Mouse (Mus musculus): Measurements from ENCODE around the gene Sept9. TPM values are rescaled to one million over a fixed set of nuclear protein-coding genes. Genes with fewer than 3 reads are reported as not detected.

Sept9 gene
- polyA plus RNA-seq, 1 experiment: 45.3 TPM

- TF ChIP-seq CTCF (IDR thresholded peaks at IDR 0.05; ENCODE audit: extremely low read depth, insufficient read depth, insufficient read length, insufficient replicate concordance) (no peak), POLR2A (IDR thresholded peaks at IDR 0.05; ENCODE audit: low read depth, low read length) (no peak)
- Histone ChIP-seq H3K36me3 (ENCODE audit: control insufficient read depth, insufficient read depth, low read length) (no peaks in the 10 kb centered on the region), H3K27ac (ENCODE audit: insufficient read depth, low read length) (no peak overlapping the region), H3K4me3 (ENCODE audit: extremely low read depth, insufficient read depth, insufficient read length) (no peak overlapping the region), H3K4me1 (ENCODE audit: control insufficient read depth, insufficient read depth, insufficient read length) (no peaks in the 10 kb centered on the region), H3K27me3 (ENCODE audit: control insufficient read depth, insufficient read depth, low read length) (no peaks in the 10 kb centered on the region)
- DNase-seq (ENCODE audit: low read depth in 1 of 2, low spot score in 2 of 2): no peak
- 95% methylated on average over 5 of the region's 5 CpGs for WGBS
These were observed 169.9 kb downstream of the Sept9 start for GRCm38 (mm10) chr11:117369347-117369746.

- no peaks in the 10 kb centered on the region for H3K27me3 ChIP-seq (ENCODE audit: control insufficient read depth, insufficient read depth, low read length)
- 75% methylated on average over 5 of the region's 5 CpGs for WGBS
- no peak for TF ChIP-seq POLR2A (IDR thresholded peaks at IDR 0.05; ENCODE audit: low read depth, low read length)
- TF ChIP-seq CTCF (IDR thresholded peaks at IDR 0.05; ENCODE audit: extremely low read depth, insufficient read depth, insufficient read length, insufficient replicate concordance): no peak
- H3K36me3 ChIP-seq (ENCODE audit: control insufficient read depth, insufficient read depth, low read length): no peaks in the 10 kb centered on the region
- no peak overlapping the region for H3K4me3 ChIP-seq (ENCODE audit: extremely low read depth, insufficient read depth, insufficient read length)
- no peak for DNase-seq (ENCODE audit: low read depth in 1 of 2, low spot score in 2 of 2)
- H3K27ac ChIP-seq (ENCODE audit: insufficient read depth, low read length): no peak overlapping the region
- no peaks in the 10 kb centered on the region for H3K4me1 ChIP-seq (ENCODE audit: control insufficient read depth, insufficient read depth, insufficient read length)
These were observed 170.9 kb downstream of the Sept9 start for GRCm38 (mm10) chr11:117370262-117370850.

- DNase-seq (ENCODE audit: low read depth in 1 of 2, low spot score in 2 of 2): no peak
- Histone ChIP-seq H3K27ac (ENCODE audit: insufficient read depth, low read length) (no peak overlapping the region), H3K27me3 (ENCODE audit: control insufficient read depth, insufficient read depth, low read length) (no peaks in the 10 kb centered on the region), H3K4me1 (ENCODE audit: control insufficient read depth, insufficient read depth, insufficient read length) (no peaks in the 10 kb centered on the region), H3K4me3 (ENCODE audit: extremely low read depth, insufficient read depth, insufficient read length) (no peak overlapping the region), H3K36me3 (ENCODE audit: control insufficient read depth, insufficient read depth, low read length) (no peaks in the 10 kb centered on the region)
- 91% methylated on average over 10 of the region's 10 CpGs for WGBS
- TF ChIP-seq CTCF (IDR thresholded peaks at IDR 0.05; ENCODE audit: extremely low read depth, insufficient read depth, insufficient read length, insufficient replicate concordance) (no peak), POLR2A (IDR thresholded peaks at IDR 0.05; ENCODE audit: low read depth, low read length) (no peak)
These were observed 173.1 kb downstream of the Sept9 start for GRCm38 (mm10) chr11:117372537-117372936.

- TF ChIP-seq POLR2A (IDR thresholded peaks at IDR 0.05; ENCODE audit: low read depth, low read length): no peak
- no peak for TF ChIP-seq CTCF (IDR thresholded peaks at IDR 0.05; ENCODE audit: extremely low read depth, insufficient read depth, insufficient read length, insufficient replicate concordance)
- Histone ChIP-seq H3K36me3 (ENCODE audit: control insufficient read depth, insufficient read depth, low read length) (no peaks in the 10 kb centered on the region), H3K27ac (ENCODE audit: insufficient read depth, low read length) (no peak overlapping the region), H3K4me1 (ENCODE audit: control insufficient read depth, insufficient read depth, insufficient read length) (no peaks in the 10 kb centered on the region), H3K27me3 (ENCODE audit: control insufficient read depth, insufficient read depth, low read length) (no peaks in the 10 kb centered on the region), H3K4me3 (ENCODE audit: extremely low read depth, insufficient read depth, insufficient read length) (no peak overlapping the region)
- no peak for DNase-seq (ENCODE audit: low read depth in 1 of 2, low spot score in 2 of 2)
- 90% methylated on average over 20 of the region's 20 CpGs for WGBS
These were observed 173.7 kb downstream of the Sept9 start for GRCm38 (mm10) chr11:117373195-117373594.

- Histone ChIP-seq H3K36me3 (ENCODE audit: control insufficient read depth, insufficient read depth, low read length) (no peaks in the 10 kb centered on the region), H3K27ac (ENCODE audit: insufficient read depth, low read length) (no peak overlapping the region), H3K27me3 (ENCODE audit: control insufficient read depth, insufficient read depth, low read length) (no peaks in the 10 kb centered on the region), H3K4me3 (ENCODE audit: extremely low read depth, insufficient read depth, insufficient read length) (no peak overlapping the region), H3K4me1 (ENCODE audit: control insufficient read depth, insufficient read depth, insufficient read length) (no peaks in the 10 kb centered on the region)
- DNase-seq (ENCODE audit: low read depth in 1 of 2, low spot score in 2 of 2): no peak
- TF ChIP-seq CTCF (IDR thresholded peaks at IDR 0.05; ENCODE audit: extremely low read depth, insufficient read depth, insufficient read length, insufficient replicate concordance) (no peak), POLR2A (IDR thresholded peaks at IDR 0.05; ENCODE audit: low read depth, low read length) (no peak)
- WGBS: 48% methylated on average over 4 of the region's 4 CpGs
These were observed 174.4 kb downstream of the Sept9 start for GRCm38 (mm10) chr11:117373870-117374269.

- no peak overlapping the region for H3K27ac ChIP-seq (ENCODE audit: insufficient read depth, low read length)
- H3K27me3 ChIP-seq (ENCODE audit: control insufficient read depth, insufficient read depth, low read length): no peaks in the 10 kb centered on the region
- whole genome bisulfite sequencing: 67% methylated on average over 7 of the region's 7 CpGs
- H3K36me3 ChIP-seq (ENCODE audit: control insufficient read depth, insufficient read depth, low read length): no peaks in the 10 kb centered on the region
- no peak for DNase-seq (ENCODE audit: low read depth in 1 of 2, low spot score in 2 of 2)
- no peaks in the 10 kb centered on the region for H3K4me1 ChIP-seq (ENCODE audit: control insufficient read depth, insufficient read depth, insufficient read length)
- H3K4me3 ChIP-seq (ENCODE audit: extremely low read depth, insufficient read depth, insufficient read length): no peak overlapping the region
- TF ChIP-seq CTCF (IDR thresholded peaks at IDR 0.05; ENCODE audit: extremely low read depth, insufficient read depth, insufficient read length, insufficient replicate concordance): no peak
- TF ChIP-seq POLR2A (IDR thresholded peaks at IDR 0.05; ENCODE audit: low read depth, low read length): no peak
These were observed 174.8 kb downstream of the Sept9 start for GRCm38 (mm10) chr11:117374288-117374687.

GRCm38 (mm10) chr11:117379774-117380173 is 180.3 kb downstream of the Sept9 start:
- no peaks in the 10 kb centered on the region for H3K4me1 ChIP-seq (ENCODE audit: control insufficient read depth, insufficient read depth, insufficient read length)
- TF ChIP-seq POLR2A (IDR thresholded peaks at IDR 0.05; ENCODE audit: low read depth, low read length) (no peak), CTCF (IDR thresholded peaks at IDR 0.05; ENCODE audit: extremely low read depth, insufficient read depth, insufficient read length, insufficient replicate concordance) (no peak)
- no peaks in the 10 kb centered on the region; the same call in 1 of the 2 replicates for H3K27me3 ChIP-seq (ENCODE audit: control insufficient read depth, insufficient read depth, low read length)
- H3K4me3 ChIP-seq (ENCODE audit: extremely low read depth, insufficient read depth, insufficient read length): no peak overlapping the region
- H3K36me3 ChIP-seq (ENCODE audit: control insufficient read depth, insufficient read depth, low read length): no peaks in the 10 kb centered on the region
- no peak for DNase-seq (ENCODE audit: low read depth in 1 of 2, low spot score in 2 of 2)
- no peak overlapping the region for H3K27ac ChIP-seq (ENCODE audit: insufficient read depth, low read length)
- 76% methylated on average over 5 of the region's 5 CpGs for WGBS
